Mouse (Mus musculus): ENCODE measurements around the gene Lingo3.

DNA sequence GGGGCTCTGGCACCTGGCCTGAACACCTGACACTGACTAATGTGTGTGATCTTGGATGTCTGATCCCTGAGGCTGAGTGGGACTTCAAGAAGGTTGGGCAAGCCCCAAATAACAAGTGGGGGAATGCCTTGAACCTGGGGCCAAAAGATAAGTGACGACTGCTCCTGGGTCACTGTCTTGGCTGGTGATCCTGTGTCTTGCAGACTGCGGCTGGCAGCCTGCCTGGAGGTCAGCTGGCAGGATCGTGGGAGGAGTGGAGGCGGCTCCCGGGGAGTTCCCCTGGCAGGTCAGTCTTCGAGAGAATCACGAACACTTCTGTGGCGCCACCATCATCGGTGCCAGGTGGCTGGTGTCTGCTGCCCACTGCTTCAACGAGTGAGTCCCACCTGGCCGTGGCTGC, 43.3 kb upstream of the Lingo3 start:
- TF ChIP-seq CTCF (IDR thresholded peaks at IDR 0.05 in 2 of 3, conservative IDR thresholded peaks at IDR 0.05 in 1 of 3; ENCODE audit: control insufficient read depth in 1 of 3, insufficient read depth in 1 of 3, low read depth in 2 of 3, low read length in 3 of 3, poor library complexity in 1 of 3, severe bottlenecking in 1 of 3) (no peak), ZC3H11A (IDR thresholded peaks at IDR 0.05; ENCODE audit: low read depth, low read length) (no peak), NRF1 (IDR thresholded peaks at IDR 0.05; ENCODE audit: insufficient read depth, low read depth, low read length, poor library complexity, severe bottlenecking) (no peak), SMC3 (IDR thresholded peaks at IDR 0.05; ENCODE audit: low read depth, low read length) (no peak)

All from MEL (cell line).